Mouse (Mus musculus) cerebellum, adult 18-20 months (tissue): ENCODE measurements at regions not wholly inside any gene's neighbourhood (a gene's known extent, or its start where the extent isn't known, plus 50 kb on each side); places are given as distances from the start of the nearest gene placed in this dataset.
"Not testable (repeated sequence)": the region's sequence is repeated elsewhere in the genome, so short reads cannot be mapped to it uniquely, and the experiment has no call there.

Experiments used
- DNase-seq, 2 experiments: peaks; one replicate each; pipeline ENCODE4 v3.0.0; 2021

- no peak for DNase-seq
These were observed 808.0 kb upstream of the Pou3f3 start for GRCm38 (mm10) chr1:41887556-41887955.

GRCm38 (mm10) chr1:41888213-41888612 lies 807.4 kb upstream of the Pou3f3 start:
- DNase-seq = no peak

GRCm38 (mm10) chr1:41888966-41889365 lies 806.6 kb upstream of the Pou3f3 start:
- no peak for DNase-seq

- no peak for DNase-seq
These were observed 805.6 kb upstream of the Pou3f3 start for GRCm38 (mm10) chr1:41889940-41890339.

GRCm38 (mm10) chr1:41890714-41891689 lies 804.6 kb upstream of the Pou3f3 start:
- DNase-seq = no peak

- no peak for DNase-seq
These were observed 803.8 kb upstream of the Pou3f3 start for GRCm38 (mm10) chr1:41891730-41892129.

GRCm38 (mm10) chr1:41892376-41892775 lies 803.2 kb upstream of the Pou3f3 start:
- DNase-seq = no peak

GRCm38 (mm10) chr1:41897768-41898330 lies 797.7 kb upstream of the Pou3f3 start:
- DNase-seq = peak; percentile 2 to 10

- DNase-seq = no peak
These were observed 795.2 kb upstream of the Pou3f3 start for GRCm38 (mm10) chr1:41900370-41900769.

GRCm38 (mm10) chr1:41905971-41906370 lies 789.6 kb upstream of the Pou3f3 start:
- no peak for DNase-seq

- DNase-seq = no peak
These were observed 787.4 kb upstream of the Pou3f3 start for GRCm38 (mm10) chr1:41908001-41908807.

GRCm38 (mm10) chr1:41908808-41909110 lies 786.8 kb upstream of the Pou3f3 start:
- DNase-seq = no peak

- DNase-seq = no peak
These were observed 785.8 kb upstream of the Pou3f3 start for GRCm38 (mm10) chr1:41909799-41910198.

- no peak for DNase-seq
These were observed 778.7 kb upstream of the Pou3f3 start for GRCm38 (mm10) chr1:41916730-41917347.

- not testable (repeated sequence) for DNase-seq
These were observed 777.8 kb upstream of the Pou3f3 start for GRCm38 (mm10) chr1:41917807-41918206.

- no peak for DNase-seq
These were observed 776.9 kb upstream of the Pou3f3 start for GRCm38 (mm10) chr1:41918394-41919262.

GRCm38 (mm10) chr1:41933777-41934176 lies 761.8 kb upstream of the Pou3f3 start:
- DNase-seq = no peak

GRCm38 (mm10) chr1:41935912-41936478 lies 759.6 kb upstream of the Pou3f3 start:
- DNase-seq = no peak

- DNase-seq = no peak
These were observed 734.6 kb upstream of the Pou3f3 start for GRCm38 (mm10) chr1:41960982-41961381.

- no peak for DNase-seq
These were observed 714.0 kb upstream of the Pou3f3 start for GRCm38 (mm10) chr1:41981545-41981944.

- no peak for DNase-seq
These were observed 689.3 kb upstream of the Pou3f3 start for GRCm38 (mm10) chr1:42006235-42006634.

GRCm38 (mm10) chr1:42008046-42008445 lies 687.5 kb upstream of the Pou3f3 start:
- DNase-seq = no peak
